Mouse (Mus musculus) induced T-regulatory cell, adult 2 months (primary cell): Measurements from ENCODE around the gene Tmprss11b.

Experiments used
- DNase-seq: peaks from one replicate; pipeline ENCODE4 v3.0.0-alpha.2; 2012; ENCODE audit warnings: low read depth

Tmprss11b gene

DNA sequence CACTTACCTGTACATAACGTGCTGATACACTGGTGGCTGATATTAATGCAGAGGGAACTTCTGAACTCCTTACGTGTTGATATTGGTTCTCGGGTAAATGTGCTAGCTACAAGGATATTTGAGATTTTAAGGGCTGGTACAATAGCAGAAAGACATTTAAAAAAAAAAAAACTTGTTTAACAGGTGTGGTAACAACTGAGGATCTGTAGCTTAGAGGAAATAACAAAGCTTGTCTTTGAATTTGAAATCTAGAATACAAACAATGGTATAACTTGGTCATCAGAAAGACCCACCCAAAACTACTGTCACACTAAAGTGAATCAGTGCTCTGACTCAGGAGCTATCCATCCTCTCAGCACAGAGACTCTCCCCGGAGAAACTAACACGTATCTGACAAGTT is at the start of gene Tmprss11b:
TSS of gene Tmprss11b (minus strand) at position 101 of the 400 bp plus-strand sequence.
- no peak for DNase-seq

DNA sequence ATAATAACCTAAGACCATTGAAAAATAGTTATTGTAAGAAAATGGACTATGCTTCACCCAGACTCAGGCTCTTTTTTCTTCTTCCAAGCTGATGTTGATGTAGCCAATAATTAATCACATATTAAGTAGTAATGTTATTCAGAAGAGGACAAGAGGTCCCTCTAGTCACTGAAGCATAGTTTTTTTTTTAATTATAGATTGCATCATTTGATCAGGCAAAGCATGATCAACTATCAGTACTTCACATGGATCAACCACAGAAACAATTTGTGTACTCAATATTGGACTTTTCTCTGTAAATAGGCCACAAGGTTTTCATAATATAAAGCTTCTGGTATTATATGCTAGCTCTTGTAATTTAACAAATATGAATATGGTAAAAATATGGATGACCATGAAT is 48.9 kb upstream of the Tmprss11b start:
- no peak for DNase-seq

DNA sequence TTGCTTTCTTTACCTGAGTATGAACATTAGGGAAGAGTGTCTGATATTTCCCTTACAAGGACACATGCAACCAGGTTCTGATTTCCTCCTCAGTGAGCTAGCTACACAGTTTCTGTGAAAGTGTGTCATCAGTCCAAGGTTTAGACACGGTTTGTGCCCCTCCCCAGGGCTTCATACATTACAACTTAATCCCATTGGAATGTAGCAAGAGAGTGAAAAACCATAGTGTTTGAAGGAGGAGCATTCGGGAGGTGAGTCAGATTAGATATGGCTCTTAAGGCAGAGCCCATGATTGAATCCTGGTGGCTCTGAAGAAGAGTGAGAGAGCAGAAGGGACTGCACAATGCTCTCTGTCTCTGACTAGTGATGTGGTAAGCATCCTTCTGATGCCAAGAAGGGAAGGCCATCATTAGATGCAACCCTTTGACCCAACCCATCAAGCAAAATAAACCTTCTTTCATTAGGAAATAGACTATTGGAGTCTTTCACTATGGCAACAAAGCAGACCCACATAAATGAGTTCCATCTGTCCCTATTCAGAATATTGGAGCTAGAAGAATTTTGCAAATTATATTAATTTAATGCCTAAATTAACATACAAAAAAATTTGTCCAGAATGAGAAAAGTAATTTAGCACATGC is 46.8 kb upstream of the Tmprss11b start:
- DNase-seq: no peak

DNA sequence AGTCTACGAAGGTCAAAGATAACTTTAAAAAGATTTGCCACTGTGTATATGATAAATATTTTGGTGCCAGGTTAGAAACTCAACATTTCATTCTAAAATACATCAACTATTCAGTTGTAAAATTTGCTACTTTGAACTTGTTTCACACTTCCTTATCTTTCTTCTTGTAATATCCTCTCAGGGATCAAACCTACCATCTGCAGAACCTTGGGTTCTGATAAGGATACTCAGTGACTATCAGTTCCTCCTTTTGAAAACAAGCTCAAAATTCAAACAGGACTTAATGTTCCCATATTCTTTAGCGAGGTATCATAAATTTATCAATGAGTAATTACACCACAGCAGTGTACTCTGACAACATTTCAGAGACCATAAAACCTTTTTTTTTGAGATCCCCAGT is 38.8 kb upstream of the Tmprss11b start:
- no peak for DNase-seq

DNA sequence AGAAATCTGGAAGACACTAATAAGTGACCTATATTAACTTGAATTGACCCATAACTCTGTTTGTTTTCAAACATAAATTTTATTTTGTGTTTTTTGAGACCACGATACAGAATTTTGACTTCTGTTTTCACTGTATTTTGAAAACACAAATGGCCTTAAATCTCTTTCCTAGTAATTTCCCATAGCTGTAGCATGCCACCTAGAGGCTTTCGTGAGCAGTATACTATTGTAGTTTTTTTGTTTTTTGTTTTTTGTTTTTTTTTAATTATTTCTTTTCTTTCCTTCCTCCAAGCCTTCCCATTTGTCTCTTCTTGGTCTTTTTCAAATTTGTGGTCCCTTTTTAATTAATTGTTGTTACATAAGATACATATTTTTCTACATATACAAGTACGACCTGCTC is 28.8 kb upstream of the Tmprss11b start:
- no peak for DNase-seq

DNA sequence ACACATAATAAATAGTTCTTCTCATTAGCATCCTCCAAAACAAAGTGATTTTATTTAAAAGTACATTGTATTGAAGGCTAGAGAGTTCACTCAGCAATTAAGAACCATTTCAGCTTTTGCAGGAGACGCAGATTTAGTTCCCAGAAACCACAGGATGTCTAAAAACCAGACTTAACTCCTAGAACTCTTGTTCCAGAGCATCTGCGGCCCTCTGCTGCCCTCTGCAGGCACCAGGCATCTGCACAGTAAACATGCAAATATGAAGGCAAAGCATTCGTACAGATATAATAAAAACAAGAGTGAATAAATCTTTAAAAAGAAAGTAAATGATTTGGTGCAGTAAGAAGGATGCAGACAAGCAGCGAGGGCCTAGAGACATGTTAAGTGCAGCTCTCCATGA is 8.5 kb upstream of the Tmprss11b start:
- DNase-seq: peak; percentile 5

DNA sequence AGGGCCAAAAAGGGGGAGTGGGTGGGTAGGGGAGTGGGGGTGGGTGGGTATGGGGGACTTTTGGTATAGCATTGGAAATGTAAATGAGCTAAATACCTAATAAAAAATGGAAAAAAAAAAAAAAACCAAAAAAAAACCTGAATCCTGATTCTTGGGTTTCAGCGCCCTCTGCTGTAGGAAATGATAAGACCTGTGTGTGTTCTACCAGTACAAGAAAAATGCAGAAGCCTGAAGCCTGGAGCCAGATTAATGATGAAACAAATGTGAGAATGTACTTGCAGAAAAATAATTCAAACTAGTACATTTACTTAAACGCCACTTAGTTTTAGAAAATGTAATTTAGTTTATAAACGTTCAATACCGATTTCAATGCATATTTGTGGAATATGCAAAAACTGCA is 27.0 kb downstream of the Tmprss11b start:
- peak; percentile 1 for DNase-seq

DNA sequence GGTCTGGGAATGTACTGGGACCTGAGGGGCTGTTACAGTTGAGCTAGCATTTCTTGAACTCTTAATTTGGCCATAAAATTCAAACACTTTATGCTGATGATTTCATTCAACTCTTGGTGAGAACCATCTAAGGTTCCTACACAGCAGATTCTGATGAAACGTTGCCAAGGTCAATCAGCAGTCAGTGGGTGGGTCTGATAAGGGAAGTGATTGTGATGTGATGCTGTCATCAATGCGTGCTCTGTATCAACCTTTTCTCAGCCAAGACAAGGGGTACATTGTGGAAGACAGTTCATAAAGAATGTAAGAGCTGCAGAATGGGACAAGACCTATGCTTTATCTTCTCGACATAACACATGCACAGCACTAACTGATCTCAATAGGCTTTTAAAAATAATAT is 35.4 kb downstream of the Tmprss11b start:
- no peak for DNase-seq

DNA sequence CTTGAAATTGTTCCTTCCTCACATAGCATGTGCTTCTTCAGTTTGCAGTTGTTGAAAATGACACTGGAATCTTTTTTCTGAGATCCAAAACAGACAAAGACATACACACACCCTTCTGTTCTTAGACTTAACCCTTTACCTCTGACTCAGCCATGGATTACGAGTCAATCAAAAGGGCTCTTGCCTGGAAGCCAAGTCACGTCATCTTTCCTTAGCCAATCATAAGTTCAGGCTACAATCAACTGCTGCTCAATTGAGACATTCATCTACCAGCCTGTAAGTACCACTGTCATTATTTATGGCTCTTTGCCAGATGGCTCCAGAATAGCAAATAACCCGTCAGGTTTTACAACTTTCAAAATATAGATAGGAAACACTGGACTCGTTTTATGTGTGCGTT is 43.8 kb downstream of the Tmprss11b start, which contains the start of gene Tmprss11f:
TSS of gene Tmprss11f (minus strand) at position 101 of the 400 bp plus-strand sequence.
- no peak for DNase-seq

DNA sequence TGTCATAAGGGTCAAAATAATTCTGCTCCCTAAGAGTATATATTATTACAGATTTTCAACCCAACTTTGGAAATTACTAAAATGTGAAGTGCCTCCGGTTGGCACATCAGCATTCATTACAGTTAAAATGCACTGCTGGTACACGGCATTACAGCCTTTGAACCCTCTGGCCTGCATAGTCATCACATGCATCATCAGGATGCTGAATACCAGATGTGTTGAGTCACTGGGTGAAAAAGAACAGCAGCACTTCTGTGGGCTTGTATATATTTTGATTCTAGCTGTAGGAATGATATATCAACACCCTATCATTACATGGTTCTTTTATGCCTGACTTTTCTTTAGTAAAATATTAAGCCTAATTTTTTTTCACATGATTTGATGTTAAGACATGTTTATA is 45.5 kb downstream of the Tmprss11b start:
- DNase-seq: no peak

DNA sequence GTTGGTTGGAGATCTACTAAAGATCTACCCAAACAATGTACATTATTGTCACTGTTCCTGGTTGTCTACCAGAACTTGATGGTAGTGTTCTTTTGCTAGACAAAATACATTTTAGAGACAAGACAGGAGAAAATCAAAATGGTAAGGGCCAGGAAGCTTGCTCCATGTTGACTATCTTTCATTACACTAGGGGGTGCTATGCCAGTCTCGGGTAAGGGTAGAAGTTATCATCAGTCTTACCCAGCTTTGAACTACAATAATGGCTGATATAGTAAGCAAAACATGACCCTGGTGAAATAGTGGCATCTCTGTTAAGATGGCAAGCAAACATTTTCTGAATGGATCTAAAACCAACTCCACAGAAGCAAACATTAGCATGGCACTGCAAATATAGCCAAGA is 54.4 kb downstream of the Tmprss11b start:
- no peak for DNase-seq
